Mouse (Mus musculus) ES-CJ7 (cell line): ENCODE results near the gene Olfr18.

Experiments used
- DNase-seq: peaks from one replicate; pipeline ENCODE4 v3.0.0; 2011; ENCODE audit warnings: low read depth, low spot score

The Olfr18 gene

GRCm38 (mm10) chr9:20335994-20336393, at the start of gene Olfr18:
Gene Olfr18 (minus strand): TSS chr9:20336094.
- no peak for DNase-seq

GRCm38 (mm10) chr9:20385343-20385703, 49.4 kb upstream of the Olfr18 start:
- DNase-seq: no peak

- DNase-seq: peak; percentile 95
Observed at GRCm38 (mm10) chr9:20384532-20385342, 48.8 kb upstream of the Olfr18 start, which contains the start of gene Zfp560. Gene Zfp560 (minus strand): TSS chr9:20385177.

GRCm38 (mm10) chr9:20383659-20384058, 47.8 kb upstream of the Olfr18 start:
- no peak for DNase-seq

- DNase-seq: peak; percentile 44
Observed at GRCm38 (mm10) chr9:20374712-20375111, 38.8 kb upstream of the Olfr18 start.

- no peak for DNase-seq
Observed at GRCm38 (mm10) chr9:20367311-20367710, 31.4 kb upstream of the Olfr18 start.

- peak; percentile 13 for DNase-seq
Observed at GRCm38 (mm10) chr9:20348501-20348900, 12.6 kb upstream of the Olfr18 start.

GRCm38 (mm10) chr9:20298232-20298631, 37.7 kb downstream of the Olfr18 start, which contains the start of gene Olfr873:
Gene Olfr873 (plus strand): TSS chr9:20298532.
- no peak for DNase-seq

GRCm38 (mm10) chr9:20295562-20295961, 40.3 kb downstream of the Olfr18 start:
- DNase-seq: peak; percentile 84

- no peak for DNase-seq
Observed at GRCm38 (mm10) chr9:20282051-20282450, 53.8 kb downstream of the Olfr18 start, which contains the start of gene Olfr39. Gene Olfr39 (plus strand): TSS chr9:20282351.
